Mouse (Mus musculus) lung, adult 2 months (tissue): ENCODE measurements around the gene Msh2. TPM values are rescaled to one million over a fixed set of nuclear protein-coding genes. Genes with fewer than 3 reads are reported as not detected.

Experiments
- DNase-seq: peaks from one replicate; pipeline ENCODE4 v3.0.0; 2022
- H3K4me1 ChIP-seq: fragments of 200-500 bp; 2 replicates; pipeline ENCODE4 v1.6.1; 2011; ENCODE audit warnings: low read length; ENCODE audit not compliant: control insufficient read depth, insufficient read depth
- H3K4me3 ChIP-seq: fragments of 200-500 bp; replicated peaks from 2 replicates; pipeline ENCODE3; 2011; ENCODE audit warnings: low read depth, mild to moderate bottlenecking, control low read depth, low read length; ENCODE audit errors: extremely low read depth
- CTCF ChIP-seq: fragments of 200-500 bp; IDR thresholded peaks from 2 replicates; pipeline ENCODE4 v1.5.1; 2011; ENCODE audit warnings: mild to moderate bottlenecking, low read length, control low read depth; ENCODE audit not compliant: insufficient read depth
- POLR2A ChIP-seq: fragments of 200-500 bp; IDR thresholded peaks from 2 replicates; pipeline ENCODE4 v1.6.1; 2011; ENCODE audit warnings: low read depth, mild to moderate bottlenecking, control low read depth, low read length, borderline replicate concordance; ENCODE audit errors: extremely low read depth
- WGBS: fragments of 180-500 bp; shearing (Covaris S2); methylation state at CpG from one replicate; pipeline ENCODE4 v1.1.7; 2018; 5-methylcytosine and 5-hydroxymethylcytosine counted together
- polyA plus RNA-seq: library from polyadenylated mRNA; depleted of rRNA; stranded (reverse); fragments of >200 nt; gene quantifications from 2 replicates; pipeline ENCODE4 v1.2.3, GENCODE M21; 2012; rRNA removed

Msh2 gene
- polyA plus RNA-seq, 1 experiment = 7.1 TPM

DNA sequence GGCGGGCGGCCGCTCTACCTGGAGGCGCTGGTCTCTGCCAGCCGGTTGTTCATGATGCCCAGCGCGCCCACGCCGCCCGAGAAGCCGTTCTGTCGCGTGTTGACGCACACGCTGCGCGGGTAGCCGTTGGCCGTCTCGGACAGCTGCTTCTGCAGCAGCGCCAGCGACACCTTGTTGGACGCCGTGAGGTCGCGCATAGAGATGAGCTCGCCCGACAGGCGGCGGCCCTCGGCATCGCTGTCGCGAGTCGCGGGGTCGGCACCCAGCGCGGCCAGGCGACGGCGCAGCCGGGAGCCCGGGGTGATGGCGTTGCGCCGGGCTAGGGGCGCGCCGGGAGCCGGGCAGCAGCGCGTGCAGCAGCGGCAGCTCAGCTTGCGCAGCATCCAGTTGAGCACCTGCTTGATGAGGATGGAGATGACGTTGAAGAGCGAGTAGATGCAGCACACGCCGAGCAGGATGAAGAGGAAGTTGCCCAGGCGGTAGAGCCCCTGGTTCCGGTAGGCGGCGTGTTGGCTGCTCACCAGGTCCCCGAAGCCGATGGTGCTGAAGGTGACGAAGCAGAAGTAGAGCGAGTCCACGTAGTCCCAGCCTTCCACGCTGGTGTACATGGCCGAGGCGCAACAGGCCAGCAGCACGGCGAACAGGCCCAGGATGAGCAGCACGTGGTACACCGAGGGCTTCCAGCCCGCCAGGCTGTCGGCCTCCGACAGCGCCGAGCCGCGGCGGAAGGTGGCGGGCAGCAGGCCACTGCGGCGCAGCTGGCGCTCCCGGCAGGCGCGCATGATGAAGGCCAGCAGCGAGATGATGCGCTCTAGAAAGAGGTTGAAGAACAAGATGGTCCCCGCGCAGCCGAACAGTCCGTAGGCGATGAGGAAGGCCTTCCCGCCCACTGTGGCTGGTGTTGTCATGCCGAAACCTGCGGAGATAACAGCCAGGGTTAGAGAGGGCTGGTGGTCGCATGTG, 74.1 kb downstream of the Msh2 start:
- 6% methylated on average over 101 of the region's 101 CpGs for WGBS
- Histone ChIP-seq H3K4me1 (no peaks in the 10 kb centered on the region), H3K4me3 (peak overlapping the region; percentile 56)
- peak; percentile 10 for DNase-seq
- TF ChIP-seq POLR2A (no peak), CTCF (no peak)

DNA sequence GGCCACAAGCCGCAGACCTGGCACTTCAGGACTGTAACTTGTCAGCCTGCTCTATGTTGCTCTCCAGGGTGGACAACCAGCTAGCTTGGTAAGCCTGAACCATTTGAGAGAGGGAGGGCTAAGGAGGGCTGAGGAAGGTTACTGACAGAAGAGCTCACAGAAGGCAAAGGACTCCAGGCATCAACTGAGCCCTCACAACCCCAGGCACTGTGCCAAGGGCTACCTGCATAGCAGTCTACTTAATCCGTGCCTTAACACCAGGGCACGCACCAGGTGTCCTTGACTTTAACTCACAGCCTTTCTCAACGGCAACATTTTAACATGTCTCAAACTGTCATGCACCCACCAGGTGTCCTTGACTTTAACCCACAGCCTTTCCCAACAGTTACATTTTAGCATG, 88.2 kb downstream of the Msh2 start:
- Histone ChIP-seq H3K4me3 (no peak overlapping the region), H3K4me1 (no peaks in the 10 kb centered on the region)
- TF ChIP-seq POLR2A (no peak), CTCF (no peak)
- no peak for DNase-seq
- 74% methylated on average over 4 of the region's 4 CpGs for WGBS

GRCm38 (mm10) chr17:87763146-87763545, 91.0 kb downstream of the Msh2 start:
- DNase-seq = no peak
- Histone ChIP-seq H3K4me3 (no peak overlapping the region), H3K4me1 (no peaks in the 10 kb centered on the region)
- TF ChIP-seq POLR2A = no peak
- TF ChIP-seq CTCF = no peak
- 51% methylated on average over 7 of the region's 7 CpGs for WGBS

DNA sequence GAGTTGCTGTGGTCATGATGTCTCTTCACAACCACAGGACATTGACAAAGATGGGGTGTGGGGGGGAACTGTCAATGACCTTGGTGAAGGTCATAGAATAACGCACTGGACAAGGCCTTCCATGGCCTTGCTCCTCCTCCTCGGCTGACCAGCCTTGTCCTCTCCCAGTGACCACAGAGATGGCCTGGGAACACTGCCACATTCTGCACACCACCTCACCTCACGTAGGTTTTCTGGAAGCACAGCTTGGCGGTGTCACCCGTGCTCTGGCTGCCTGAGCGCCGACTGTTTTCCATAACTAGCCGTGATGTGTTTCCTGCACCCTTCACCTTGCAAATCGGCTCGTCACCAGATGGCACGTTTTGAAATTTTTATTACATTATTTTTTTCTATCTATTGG, 92.9 kb downstream of the Msh2 start:
- H3K4me3 ChIP-seq = no peak overlapping the region
- DNase-seq = no peak
- TF ChIP-seq CTCF (no peak), POLR2A (no peak)
- WGBS = 88% methylated on average over 11 of the region's 11 CpGs
- H3K4me1 ChIP-seq = no peaks in the 10 kb centered on the region

GRCm38 (mm10) chr17:87766888-87767287, 94.8 kb downstream of the Msh2 start:
- DNase-seq = no peak
- WGBS = 78% methylated on average over 6 of the region's 6 CpGs
- H3K4me3 ChIP-seq = no peak overlapping the region
- no peak for TF ChIP-seq CTCF
- TF ChIP-seq POLR2A = no peak
- no peaks in the 10 kb centered on the region for H3K4me1 ChIP-seq

- TF ChIP-seq POLR2A (no peak), CTCF (no peak)
- H3K4me3 ChIP-seq = no peak overlapping the region
- H3K4me1 ChIP-seq = no peaks in the 10 kb centered on the region
- no peak for DNase-seq
- WGBS = 42% methylated on average over 5 of the region's 5 CpGs
Observed at GRCm38 (mm10) chr17:87770766-87771165, 98.6 kb downstream of the Msh2 start.

DNA sequence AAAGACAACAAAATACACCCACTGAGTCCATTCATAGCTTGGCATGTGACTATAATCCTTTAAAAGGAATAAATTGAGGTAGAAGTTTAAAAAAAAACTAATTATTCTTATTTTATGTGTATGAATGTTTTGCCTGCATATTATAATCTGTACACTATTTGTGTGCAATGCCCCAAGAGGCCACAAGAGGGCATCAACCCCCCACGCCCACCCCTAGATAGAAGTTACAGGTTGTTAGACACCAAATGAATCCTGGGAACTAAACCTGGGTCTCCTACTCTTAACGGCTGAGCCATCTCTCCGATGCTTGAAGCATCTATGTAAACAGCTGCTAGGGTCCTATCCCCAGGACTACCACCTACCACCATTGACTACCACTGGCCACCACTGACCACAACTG, 101.0 kb downstream of the Msh2 start:
- H3K4me3 ChIP-seq = no peak overlapping the region
- H3K4me1 ChIP-seq = no peaks in the 10 kb centered on the region
- TF ChIP-seq CTCF (peak; percentile 26; the same call in 1 of the 2 replicates), POLR2A (no peak)
- 74% methylated on average over 3 of the region's 3 CpGs for WGBS
- DNase-seq = no peak

Other genes starting within 250 kb of the Msh2 start
- not detected in 2 replicates for gene Stpg4, start 244.6 kb upstream of the Msh2 start, polyA plus RNA-seq
- 38.8 and 85.2 TPM in 2 replicates for gene Calm2, start 225.4 kb upstream of the Msh2 start, polyA plus RNA-seq
- gene Epcam, start 36.4 kb upstream of the Msh2 start, polyA plus RNA-seq = 33.7 and 58.7 TPM in 2 replicates
- 6.7 and 11.1 TPM in 2 replicates for gene Kcnk12, start 125.7 kb downstream of the Msh2 start, polyA plus RNA-seq
- gene Rpl36-ps4, start 248.6 kb downstream of the Msh2 start, polyA plus RNA-seq = not detected in 2 replicates